Mouse (Mus musculus) ES-E14 (cell line): ENCODE data around the gene Pclo.

Experiments used
- ZC3H11A ChIP-seq: IDR thresholded peaks from 2 replicates; pipeline ENCODE4 v1.6.1; 2012; ENCODE audit warnings: low read depth, mild to moderate bottlenecking, inconsistent platforms, low read length, borderline replicate concordance
- ZNF384 ChIP-seq: IDR thresholded peaks from 2 replicates; pipeline ENCODE4 v1.6.1; 2012; ENCODE audit warnings: low read depth, low read length, inconsistent platforms

GRCm38 (mm10) chr5:14728676-14729253, 214.0 kb downstream of the Pclo start:
- no peak for TF ChIP-seq ZNF384
- TF ChIP-seq ZC3H11A: no peak
